Mouse (Mus musculus) hindbrain, postnatal 0 days (tissue): ENCODE data around the gene Pou6f2. TPM values are rescaled to one million over a fixed set of nuclear protein-coding genes. Genes with fewer than 3 reads are reported as not detected.
A peak's percentile ranks its signal among the peaks of the same experiment; 100 is the strongest.

Source experiments
- ATAC-seq: fragments of 200-750 bp; cut with Nextera tagmentation; 2 replicates; pipeline ENCODE4 v1.8.0; 2017; ENCODE audit warnings: mild to moderate bottlenecking, moderate TSS enrichment, moderate library complexity
- DNase-seq: peaks from one replicate; pipeline ENCODE4 v3.0.0-alpha.2; 2015; ENCODE audit warnings: low spot score
- H3K27ac ChIP-seq: fragments of 300-500 bp; sonication (generic); 2 replicates; pipeline ENCODE4 v1.5.1; 2014; ENCODE audit warnings: mild to moderate bottlenecking
- H3K27me3 ChIP-seq: fragments of 300-500 bp; sonication (generic); 2 replicates; pipeline ENCODE4 v1.6.1; 2014; ENCODE audit warnings: low read length, mixed read lengths; ENCODE audit not compliant: insufficient read depth
- H3K36me3 ChIP-seq: fragments of 300-500 bp; sonication (generic); 2 replicates; pipeline ENCODE4 v1.6.1; 2014; ENCODE audit warnings: low read length, mixed read lengths; ENCODE audit not compliant: insufficient read depth
- H3K4me1 ChIP-seq: fragments of 300-500 bp; sonication (generic); 2 replicates; pipeline ENCODE4 v1.6.1; 2014; ENCODE audit warnings: antibody characterized with exemption, low read length, mixed read lengths; ENCODE audit not compliant: insufficient read depth
- H3K4me2 ChIP-seq: fragments of 300-500 bp; sonication (generic); 2 replicates; pipeline ENCODE4 v1.6.1; 2014; ENCODE audit warnings: low read depth, mild to moderate bottlenecking, low read length, moderate library complexity, mixed read lengths
- H3K4me3 ChIP-seq: fragments of 300-500 bp; sonication (generic); 2 replicates; pipeline ENCODE4 v1.5.1; 2014; ENCODE audit warnings: low read length
- H3K9ac ChIP-seq: fragments of 300-500 bp; sonication (generic); replicated peaks from 2 replicates; pipeline ENCODE4 v1.6.1; 2014; ENCODE audit warnings: mild to moderate bottlenecking, low read length, moderate library complexity, mixed read lengths
- H3K9me3 ChIP-seq: fragments of 300-500 bp; sonication (generic); 2 replicates; pipeline ENCODE4 v1.6.1; 2016; ENCODE audit warnings: low read length, mixed read lengths
- CTCF ChIP-seq: IDR thresholded peaks from 2 replicates; pipeline ENCODE4 v1.5.1; 2016; ENCODE audit warnings: antibody characterized with exemption, control low read depth, low read depth
- WGBS: fragments of 180-500 bp; shearing (Covaris S2); extraction: QIAGEN DNeasy Blood & Tissue Kit; methylation state at CpG from one replicate; pipeline ENCODE4 v1.1.7; 2014; 5-methylcytosine and 5-hydroxymethylcytosine counted together
- polyA plus RNA-seq: library from polyadenylated mRNA; unstranded; fragments of >200 nt; fragmentation: Nextera tagmentation; extraction: Ambion mirVana; gene quantifications from 2 replicates; pipeline ENCODE4 v1.2.1, GENCODE M21; 2015
- total RNA-seq: library from RNA; depleted of rRNA; stranded (reverse); fragments of >200 nt; gene quantifications from 2 replicates; pipeline ENCODE4 v1.2.3, GENCODE M21; 2014; rRNA removed

Gene Pou6f2
- total RNA-seq (0.86 and 2.9 TPM in 2 replicates), polyA plus RNA-seq (4.4 and 6.6 TPM in 2 replicates)

DNA sequence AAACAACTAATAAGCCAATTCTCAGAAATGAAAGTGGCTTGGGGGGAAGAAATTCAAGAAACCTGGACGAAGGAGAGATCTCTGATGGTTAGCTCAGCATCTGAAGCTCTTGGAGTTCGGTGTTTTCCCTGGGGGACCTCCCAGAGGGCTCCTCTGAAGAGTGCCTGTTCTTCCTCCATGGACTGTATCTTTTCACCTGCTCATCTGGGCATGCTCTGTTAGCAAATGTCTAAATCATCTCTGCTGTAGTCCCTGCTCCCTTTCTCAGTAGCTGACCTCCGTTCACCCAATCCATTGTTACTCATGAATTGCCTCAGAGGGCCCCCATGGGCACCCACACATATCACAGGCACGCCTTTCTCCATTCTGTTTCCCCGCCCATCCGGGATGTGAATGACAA lies at the start of gene Pou6f2:
TSS of gene Pou6f2 (minus strand) at position 101 of the 400 bp plus-strand sequence.
- Histone ChIP-seq H3K36me3 (no peaks in the 10 kb centered on the region), H3K27me3 (no peaks in the 10 kb centered on the region), H3K4me2 (no peak within 1 kb of the TSS), H3K4me3 (no peak within 1 kb of the TSS), H3K27ac (no peak within 1 kb of the TSS), H3K9me3 (no peaks in the 10 kb centered on the region), H3K9ac (no peak within 1 kb of the TSS), H3K4me1 (no peaks in the 10 kb centered on the region)
- ATAC-seq (no peak), DNase-seq (no peak)
- TF ChIP-seq CTCF = no peak
- 76% methylated on average over 6 of the region's 6 CpGs for WGBS

DNA sequence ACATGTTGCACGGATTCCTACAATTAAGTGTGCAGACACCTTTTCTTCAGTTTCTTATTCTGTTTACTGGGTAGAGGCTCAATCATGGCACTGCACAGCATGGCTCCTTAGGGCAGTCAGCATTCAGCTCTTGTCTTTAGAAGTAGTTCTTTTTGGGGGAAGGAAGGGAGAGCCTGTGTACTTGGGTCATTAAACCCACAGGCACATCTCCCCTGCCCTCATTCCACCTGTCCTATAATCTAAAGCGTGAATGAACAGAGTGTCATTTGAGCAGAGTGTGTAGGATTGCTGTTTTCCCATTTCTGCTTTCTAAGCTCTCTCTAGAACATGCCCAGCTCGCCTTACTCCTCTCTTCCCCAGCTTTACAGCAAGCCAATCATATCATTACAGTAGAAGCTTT lies 42.4 kb upstream of the Pou6f2 start:
- H3K4me2 ChIP-seq = no peak overlapping the region
- DNase-seq (no peak), ATAC-seq (no peak)
- 84% methylated on average over 3 of the region's 3 CpGs for WGBS
- no peaks in the 10 kb centered on the region for H3K4me1 ChIP-seq
- H3K9me3 ChIP-seq = no peaks in the 10 kb centered on the region
- H3K36me3 ChIP-seq = no peaks in the 10 kb centered on the region
- no peak for TF ChIP-seq CTCF
- no peak overlapping the region for H3K27ac ChIP-seq
- no peaks in the 10 kb centered on the region for H3K27me3 ChIP-seq
- H3K9ac ChIP-seq = no peak overlapping the region
- H3K4me3 ChIP-seq = no peak overlapping the region

GRCm38 (mm10) chr13:18387673-18388072 lies 9.8 kb downstream of the Pou6f2 start:
- H3K9me3 ChIP-seq = no peaks in the 10 kb centered on the region
- ATAC-seq (no peak), DNase-seq (no peak)
- H3K4me1 ChIP-seq = no peaks in the 10 kb centered on the region
- H3K9ac ChIP-seq = no peak overlapping the region
- TF ChIP-seq CTCF = no peak
- H3K27me3 ChIP-seq = no peaks in the 10 kb centered on the region
- no peak overlapping the region for H3K4me3 ChIP-seq
- no peaks in the 10 kb centered on the region for H3K36me3 ChIP-seq
- no peak overlapping the region for H3K4me2 ChIP-seq
- 80% methylated on average over 4 of the region's 4 CpGs for WGBS
- H3K27ac ChIP-seq = no peak overlapping the region

- no peak for TF ChIP-seq CTCF
- Histone ChIP-seq H3K4me1 (no peaks in the 10 kb centered on the region), H3K4me2 (no peak overlapping the region), H3K36me3 (no peaks in the 10 kb centered on the region), H3K4me3 (no peak overlapping the region), H3K27ac (no peak overlapping the region), H3K9ac (no peak overlapping the region), H3K9me3 (no peaks in the 10 kb centered on the region), H3K27me3 (no peaks in the 10 kb centered on the region)
- 49% methylated on average over 2 of the region's 2 CpGs for WGBS
- DNase-seq = no peak
- ATAC-seq = no peak
Measured at GRCm38 (mm10) chr13:18363373-18363772, 34.1 kb downstream of the Pou6f2 start.

GRCm38 (mm10) chr13:18344580-18345333 lies 52.7 kb downstream of the Pou6f2 start:
- WGBS = 80% methylated on average over 4 of the region's 4 CpGs
- H3K4me2 ChIP-seq = no peak overlapping the region
- H3K4me3 ChIP-seq = no peak overlapping the region
- TF ChIP-seq CTCF = no peak
- H3K36me3 ChIP-seq = no peaks in the 10 kb centered on the region
- no peak for DNase-seq
- no peaks in the 10 kb centered on the region for H3K4me1 ChIP-seq
- H3K27me3 ChIP-seq = no peaks in the 10 kb centered on the region
- H3K9me3 ChIP-seq = no peaks in the 10 kb centered on the region
- no peak for ATAC-seq
- no peak overlapping the region for H3K27ac ChIP-seq
- no peak overlapping the region for H3K9ac ChIP-seq

GRCm38 (mm10) chr13:18338910-18339501 lies 58.5 kb downstream of the Pou6f2 start:
- WGBS = 55% methylated on average over 10 of the region's 10 CpGs
- Histone ChIP-seq H3K9me3 (no peaks in the 10 kb centered on the region), H3K4me1 (peaks cover 4% of the 10 kb centered on the region; the same call in 1 of the 2 replicates), H3K4me2 (no peak overlapping the region), H3K9ac (no peak overlapping the region), H3K4me3 (no peak overlapping the region), H3K27ac (no peak overlapping the region), H3K36me3 (no peaks in the 10 kb centered on the region), H3K27me3 (no peaks in the 10 kb centered on the region)
- ATAC-seq = 0 out of 2 replicates have a peak, but pooled peaks have one; percentile 27
- no peak for TF ChIP-seq CTCF
- DNase-seq = peak; percentile 33

- WGBS = 66% methylated on average over 2 of the region's 2 CpGs
- DNase-seq (no peak), ATAC-seq (no peak)
- Histone ChIP-seq H3K27ac (no peak overlapping the region), H3K4me3 (no peak overlapping the region), H3K36me3 (no peaks in the 10 kb centered on the region), H3K4me1 (peaks cover 4% of the 10 kb centered on the region; the same call in 1 of the 2 replicates), H3K27me3 (no peaks in the 10 kb centered on the region), H3K4me2 (no peak overlapping the region), H3K9ac (no peak overlapping the region), H3K9me3 (no peaks in the 10 kb centered on the region)
- no peak for TF ChIP-seq CTCF
Measured at GRCm38 (mm10) chr13:18338022-18338421, 59.5 kb downstream of the Pou6f2 start.
